Mouse (Mus musculus) heart, postnatal 0 days (tissue): ENCODE measurements around the gene Creg2.
"Not testable (repeated sequence)": the region's sequence is repeated elsewhere in the genome, so short reads cannot be mapped to it uniquely, and the experiment has no call there.

ENCODE experiments used
- CTCF ChIP-seq: IDR thresholded peaks from 2 replicates; pipeline ENCODE4 v1.5.1; 2016; ENCODE audit warnings: antibody characterized with exemption, control low read depth, low read depth
- EP300 ChIP-seq: IDR thresholded peaks from 2 replicates; pipeline ENCODE4 v1.6.1; 2016; ENCODE audit warnings: antibody characterized with exemption, low read depth

GRCm38 (mm10) chr1:39654901-39655300 lies 3.6 kb upstream of the Creg2 start:
- TF ChIP-seq CTCF, EP300: not testable (repeated sequence)
